Comparison of ENCODE assay signal across 8 mouse cellular contexts in genomic region chr1:55406023-55406413, GRCm38 (mm10). TPM values are rescaled to one million over a fixed set of nuclear protein-coding genes. Genes with fewer than 3 reads are reported as not detected.
DNase-seq lines count a peak whose midpoint lies in the region; ATAC-seq lines count a peak whose summit lies in the region.

No protein-coding gene starts in this region.

- H3K27ac ChIP-seq in embryonic facial prominence, embryonic 12.5 days, result 0 out of 2 replicates have a peak overlapping the region, but pooled peaks have one; percentile 7
- no peak overlapping the region for H3K27ac ChIP-seq in heart, embryonic 12.5 days (ENCODE audit: poor library complexity, severe bottlenecking)
- peak overlapping the region; percentile 73; the same call in 1 of the 2 replicates for H3K27ac ChIP-seq in kidney, embryonic 14.5 days (ENCODE audit: low read depth, low read length)

- WGBS in embryonic facial prominence, embryonic 12.5 days, result under 1% methylated on average over 42 of the region's 42 CpGs
- WGBS in heart, embryonic 12.5 days, result under 1% methylated on average over 42 of the region's 42 CpGs
- WGBS in kidney, embryonic 14.5 days, result 1% methylated on average over 39 of the region's 42 CpGs

- peak overlapping the region; percentile 99 for H3K4me2 ChIP-seq in embryonic facial prominence, embryonic 12.5 days (replicated peaks)
- H3K4me2 ChIP-seq in heart, embryonic 12.5 days, result peak overlapping the region; percentile 98
- peak overlapping the region; percentile 98 for H3K4me2 ChIP-seq in kidney, embryonic 14.5 days (replicated peaks; ENCODE audit: low read depth, low read length)

- H3K4me1 ChIP-seq in embryonic facial prominence, embryonic 12.5 days, result peaks cover 11% of the 10 kb centered on the region; the same call in 1 of the 2 replicates
- H3K4me1 ChIP-seq in heart, embryonic 12.5 days (replicated peaks), result no peaks in the 10 kb centered on the region; the same call in 1 of the 2 replicates
- H3K4me1 ChIP-seq in kidney, embryonic 14.5 days (ENCODE audit: control insufficient read depth, insufficient read depth, low read length), result peaks cover 9% of the 10 kb centered on the region; the same call in 1 of the 2 replicates

- peaks cover 22% of the 10 kb centered on the region; the same call in 1 of the 2 replicates for H3K27me3 ChIP-seq in embryonic facial prominence, embryonic 12.5 days
- peaks cover 9% of the 10 kb centered on the region for H3K27me3 ChIP-seq in heart, embryonic 12.5 days (replicated peaks)
- no peaks in the 10 kb centered on the region; the same call in 1 of the 2 replicates for H3K27me3 ChIP-seq in kidney, embryonic 14.5 days (ENCODE audit: control insufficient read depth, insufficient read depth, low read length)

- peak overlapping the region; percentile 52 for H3K9ac ChIP-seq in embryonic facial prominence, embryonic 12.5 days
- H3K9ac ChIP-seq in heart, embryonic 12.5 days, result peak overlapping the region; percentile 70
- H3K9ac ChIP-seq in kidney, embryonic 14.5 days (ENCODE audit: low read depth, low read length), result peak overlapping the region; percentile 69

- ATAC-seq in embryonic facial prominence, embryonic 12.5 days (ENCODE audit: insufficient number of reproducible peaks, insufficient read depth, low FRiP score, low TSS enrichment), result peak; percentile 53
- ATAC-seq in heart, embryonic 12.5 days (ENCODE audit: insufficient number of reproducible peaks, low FRiP score), result peak; percentile 53
- ATAC-seq in kidney, embryonic 14.5 days (ENCODE audit: low FRiP score, low TSS enrichment), result peak; percentile 74

- DNase-seq in spleen, postnatal 4 days (ENCODE audit: low spot score in 2 of 2), result peak; percentile 21 to 68
- no peak for DNase-seq in spleen, adult 18-20 months
- peak; percentile 58 to 70 for DNase-seq in lung, adult 18-20 months
- peak; percentile 71 for DNase-seq in ovary, adult 18-20 months (ENCODE audit: low spot score)
- no peak for DNase-seq in Muller cell, postnatal 12 days (ENCODE audit: inconsistent ontology term)

- H3K9me3 ChIP-seq in embryonic facial prominence, embryonic 12.5 days, result no peaks in the 10 kb centered on the region
- no peaks in the 10 kb centered on the region for H3K9me3 ChIP-seq in heart, embryonic 12.5 days (replicated peaks)
- peaks cover 4% of the 10 kb centered on the region; the same call in 1 of the 2 replicates for H3K9me3 ChIP-seq in kidney, embryonic 14.5 days (ENCODE audit: control insufficient read depth, low read length)

- no peaks in the 10 kb centered on the region for H3K36me3 ChIP-seq in embryonic facial prominence, embryonic 12.5 days
- no peaks in the 10 kb centered on the region for H3K36me3 ChIP-seq in heart, embryonic 12.5 days
- H3K36me3 ChIP-seq in kidney, embryonic 14.5 days (ENCODE audit: control insufficient read depth, insufficient read depth, low read length), result no peaks in the 10 kb centered on the region

- H3K4me3 ChIP-seq in embryonic facial prominence, embryonic 12.5 days, result peak overlapping the region; percentile 63
- peak overlapping the region; percentile 68 for H3K4me3 ChIP-seq in heart, embryonic 12.5 days
- H3K4me3 ChIP-seq in kidney, embryonic 14.5 days (ENCODE audit: low read length), result peak overlapping the region; percentile 81

RNA-seq across cellular contexts. Expression of gene Plcl1, which starts 0.3 kb away (rescaled TPM):
- 1.7 TPM in 2 replicates for polyA plus RNA-seq in embryonic facial prominence, embryonic 12.5 days (2016; fragmentation: Nextera tagmentation; extraction: Ambion mirVana)
- 0.77 and 0.80 TPM in 2 replicates for polyA plus RNA-seq in heart, embryonic 12.5 days (2016; fragmentation: Nextera tagmentation; extraction: Ambion mirVana)
- polyA plus RNA-seq in kidney, embryonic 14.5 days (2014; fragmentation: Nextera tagmentation; extraction: Ambion mirVana), result 4.7 and 5.7 TPM in 2 replicates

RNA-seq across cellular contexts. Expression of gene Boll, which starts 42.7 kb away (rescaled TPM):
- 0.43 and 0.54 TPM in 2 replicates for polyA plus RNA-seq in embryonic facial prominence, embryonic 12.5 days (2016; fragmentation: Nextera tagmentation; extraction: Ambion mirVana)
- 0.51 and 1.3 TPM in 2 replicates for polyA plus RNA-seq in heart, embryonic 12.5 days (2016; fragmentation: Nextera tagmentation; extraction: Ambion mirVana)
- polyA plus RNA-seq in kidney, embryonic 14.5 days (2014; fragmentation: Nextera tagmentation; extraction: Ambion mirVana), result 0.51 and 0.72 TPM in 2 replicates

Comparison
In these comparisons a context has a peak if more than half of its experiments do, and no peak if none do; other contexts are left out.
1. DNase-seq: peak in spleen, postnatal 4 days (2 of 2), lung, adult 18-20 months (2 of 2) and ovary, adult 18-20 months (single experiment); none in spleen, adult 18-20 months (0 of 2) and Muller cell, postnatal 12 days (single experiment).
2. Peak in every context shown above with its lines, with median percentiles within 50 percentile points of each other: ATAC-seq, H3K4me2 ChIP-seq, H3K4me3 ChIP-seq and H3K9ac ChIP-seq.